Mouse (Mus musculus) forebrain, embryonic 14.5 days (tissue): Measurements from ENCODE around the gene Olfr1454. TPM values are rescaled to one million over a fixed set of nuclear protein-coding genes. Genes with fewer than 3 reads are reported as not detected.

ENCODE experiments used
- ATAC-seq: fragments of 200-750 bp; cut with Nextera tagmentation; 2 replicates; pipeline ENCODE4 v1.8.0; 2017; ENCODE audit warnings: mild to moderate bottlenecking, moderate library complexity
- DNase-seq: peaks from one replicate; pipeline ENCODE4 v3.0.0-alpha.2; 2015; ENCODE audit warnings: low spot score
- H3K27ac ChIP-seq: fragments of 300-500 bp; sonication (generic); 2 replicates; pipeline ENCODE4 v1.5.1; 2014; ENCODE audit warnings: low read depth, mild to moderate bottlenecking, control low read depth, low read length, moderate library complexity
- H3K27me3 ChIP-seq: fragments of 300-500 bp; sonication (generic); replicated peaks from 2 replicates; pipeline ENCODE4 v1.6.1; 2014; ENCODE audit warnings: low read length, control low read depth, mixed read lengths; ENCODE audit not compliant: control insufficient read depth, insufficient read depth
- H3K36me3 ChIP-seq: fragments of 300-500 bp; sonication (generic); 2 replicates; pipeline ENCODE4 v1.6.1; 2014; ENCODE audit warnings: low read length, control low read depth; ENCODE audit not compliant: control insufficient read depth, insufficient read depth
- H3K4me1 ChIP-seq: fragments of 300-500 bp; sonication (generic); 2 replicates; pipeline ENCODE4 v1.6.1; 2014; ENCODE audit warnings: antibody characterized with exemption, low read length, control low read depth; ENCODE audit not compliant: control insufficient read depth, insufficient read depth
- H3K4me2 ChIP-seq: fragments of 300-500 bp; sonication (generic); 2 replicates; pipeline ENCODE4 v1.6.1; 2014; ENCODE audit warnings: mild to moderate bottlenecking, control low read depth, low read length
- H3K4me3 ChIP-seq: fragments of 300-500 bp; sonication (generic); 2 replicates; pipeline ENCODE4 v1.5.1; 2014; ENCODE audit warnings: low read depth, low read length, control low read depth
- H3K9ac ChIP-seq: fragments of 300-500 bp; sonication (generic); 2 replicates; pipeline ENCODE4 v1.6.1; 2014; ENCODE audit warnings: mild to moderate bottlenecking, low read length, control low read depth, moderate library complexity
- H3K9me3 ChIP-seq: fragments of 300-500 bp; sonication (generic); replicated peaks from 2 replicates; pipeline ENCODE4 v1.6.1; 2016; ENCODE audit warnings: low read length, control low read depth, mixed read lengths; ENCODE audit not compliant: control insufficient read depth
- WGBS: fragments of 180-500 bp; shearing (Covaris S2); extraction: QIAGEN DNeasy Blood & Tissue Kit; methylation state at CpG from one replicate; pipeline ENCODE4 v1.1.7; 2014; 5-methylcytosine and 5-hydroxymethylcytosine counted together
- polyA plus RNA-seq: library from polyadenylated mRNA; unstranded; fragments of >200 nt; fragmentation: Nextera tagmentation; extraction: Ambion mirVana; gene quantifications from 2 replicates; pipeline ENCODE4 v1.2.1, GENCODE M21; 2014

The Olfr1454 gene
- polyA plus RNA-seq: not detected in 2 replicates

- ATAC-seq (no peak), DNase-seq (no peak)
- Histone ChIP-seq H3K27ac (no peak within 1 kb of the TSS), H3K9me3 (peaks cover 8% of the 10 kb centered on the region; the same call in 1 of the 2 replicates), H3K9ac (no peak within 1 kb of the TSS), H3K27me3 (no peaks in the 10 kb centered on the region), H3K4me2 (no peak within 1 kb of the TSS), H3K36me3 (no peaks in the 10 kb centered on the region), H3K4me3 (no peak within 1 kb of the TSS), H3K4me1 (no peaks in the 10 kb centered on the region)
- 72% methylated on average over 2 of the region's 2 CpGs for WGBS
Observed at GRCm38 (mm10) chr19:13060310-13060709, at the start of gene Olfr1454. Olfr1454 (plus strand) TSS chr19:13060610.

DNA sequence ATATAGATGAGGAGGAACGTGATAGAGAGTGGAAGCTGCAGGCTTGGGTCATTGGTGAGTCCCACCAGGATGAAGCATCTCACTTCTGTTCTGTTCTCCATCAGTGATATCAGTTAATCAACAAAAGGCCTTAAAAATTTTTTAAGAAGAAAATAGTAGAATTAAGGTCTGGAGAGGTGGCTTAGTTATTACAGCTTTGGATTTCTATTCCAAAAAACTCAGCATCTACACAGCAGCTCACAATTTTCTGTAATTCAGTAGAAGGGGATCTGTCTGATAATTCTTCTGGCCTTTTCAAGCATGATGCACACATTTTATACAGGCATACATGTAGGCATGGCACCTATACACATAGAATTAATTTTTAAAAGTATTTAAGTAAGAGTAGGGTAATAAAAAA, 32.2 kb upstream of the Olfr1454 start, which contains the start of gene Olfr1453:
Olfr1453 (minus strand) TSS at position 101 of the 400 bp plus-strand sequence.
- Histone ChIP-seq H3K4me1 (no peaks in the 10 kb centered on the region), H3K27ac (no peak within 1 kb of the TSS), H3K9me3 (no peaks in the 10 kb centered on the region), H3K27me3 (no peaks in the 10 kb centered on the region), H3K36me3 (no peaks in the 10 kb centered on the region), H3K9ac (no peak within 1 kb of the TSS), H3K4me2 (no peak within 1 kb of the TSS), H3K4me3 (no peak within 1 kb of the TSS)
- WGBS: 53% methylated on average over 1 of the region's 1 CpGs
- no peak for ATAC-seq
- DNase-seq: no peak

DNA sequence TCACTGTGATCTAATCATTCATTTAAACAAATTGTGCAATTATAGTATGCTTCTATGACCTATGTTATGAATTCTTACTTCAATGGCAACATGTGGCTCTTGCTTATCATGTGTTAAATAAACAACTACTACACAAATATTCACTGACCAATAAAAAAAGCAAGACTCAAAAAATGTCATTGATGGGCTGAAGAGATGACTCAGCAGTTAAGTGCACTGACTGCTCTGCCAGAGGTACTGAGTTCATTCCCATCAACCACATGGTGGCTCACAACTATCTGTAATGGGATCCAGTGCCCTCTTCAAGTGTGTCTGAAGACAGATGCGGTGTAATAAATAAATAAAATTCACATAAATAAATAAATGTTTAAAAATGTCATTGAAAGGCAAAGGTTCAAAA, 33.5 kb downstream of the Olfr1454 start:
- Histone ChIP-seq H3K27ac (no peak overlapping the region), H3K9ac (no peak overlapping the region), H3K36me3 (no peaks in the 10 kb centered on the region), H3K9me3 (peaks cover 6% of the 10 kb centered on the region; the same call in 1 of the 2 replicates), H3K4me2 (no peak overlapping the region), H3K4me3 (no peak overlapping the region), H3K4me1 (no peaks in the 10 kb centered on the region), H3K27me3 (no peaks in the 10 kb centered on the region)
- 91% methylated on average over 1 of the region's 1 CpGs for WGBS
- ATAC-seq (no peak), DNase-seq (no peak)

GRCm38 (mm10) chr19:13097791-13098190, 37.4 kb downstream of the Olfr1454 start, which contains the start of gene Olfr1457:
Olfr1457 (minus strand) TSS chr19:13097891.
- H3K27me3 ChIP-seq: no peaks in the 10 kb centered on the region
- H3K4me3 ChIP-seq: no peak within 1 kb of the TSS
- H3K27ac ChIP-seq: no peak within 1 kb of the TSS
- 0 out of 2 replicates have a peak, but pooled peaks cover 7% of the 10 kb centered on the region for H3K9me3 ChIP-seq
- no peak within 1 kb of the TSS for H3K9ac ChIP-seq
- DNase-seq (no peak), ATAC-seq (no peak)
- H3K36me3 ChIP-seq: no peaks in the 10 kb centered on the region
- whole genome bisulfite sequencing: 68% methylated on average over 2 of the region's 2 CpGs
- H3K4me1 ChIP-seq: no peaks in the 10 kb centered on the region
- no peak within 1 kb of the TSS for H3K4me2 ChIP-seq

DNA sequence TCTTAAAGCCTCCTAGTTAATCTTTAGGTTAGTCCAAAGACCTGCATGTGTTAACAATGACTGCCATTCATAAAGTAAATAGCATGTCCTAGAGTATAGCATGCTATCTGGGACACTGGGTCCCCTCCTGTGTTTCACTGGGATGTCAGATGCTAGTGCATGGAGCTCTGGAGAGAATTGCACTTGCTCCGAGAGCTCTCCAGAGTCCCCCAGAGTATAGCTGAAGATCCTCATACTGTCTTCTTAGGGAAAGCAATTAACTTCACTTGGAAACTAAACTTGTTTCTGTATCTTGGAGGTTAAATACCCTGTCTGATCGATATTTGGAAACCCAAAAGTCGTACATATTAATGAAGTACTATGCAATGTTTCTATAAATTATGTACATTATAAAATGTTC, 46.3 kb downstream of the Olfr1454 start, which contains the start of gene Olfr1458:
Olfr1458 (minus strand) TSS at position 101 of the 400 bp plus-strand sequence.
- peaks cover 10% of the 10 kb centered on the region; the same call in 1 of the 2 replicates for H3K9me3 ChIP-seq
- H3K27ac ChIP-seq: no peak within 1 kb of the TSS
- H3K4me1 ChIP-seq: no peaks in the 10 kb centered on the region
- no peaks in the 10 kb centered on the region for H3K27me3 ChIP-seq
- no peak within 1 kb of the TSS for H3K9ac ChIP-seq
- ATAC-seq (no peak), DNase-seq (no peak)
- no peak within 1 kb of the TSS for H3K4me2 ChIP-seq
- H3K36me3 ChIP-seq: no peaks in the 10 kb centered on the region
- 86% methylated on average over 3 of the region's 3 CpGs for WGBS
- H3K4me3 ChIP-seq: no peak within 1 kb of the TSS

Other genes with a start within 250 kb of the Olfr1454 start
- gene Gm5244, start 213.9 kb upstream of the Olfr1454 start, polyA plus RNA-seq: not detected in 2 replicates
- gene Olfr1444, start 203.3 kb upstream of the Olfr1454 start, polyA plus RNA-seq: not detected in 2 replicates
- gene Olfr1445, start 176.8 kb upstream of the Olfr1454 start, polyA plus RNA-seq: not detected in 2 replicates
- gene Olfr1446, start 167.1 kb upstream of the Olfr1454 start, polyA plus RNA-seq: not detected in 2 replicates
- gene Olfr1447, start 156.9 kb upstream of the Olfr1454 start, polyA plus RNA-seq: not detected in 2 replicates
- gene Olfr1448, start 136.2 kb upstream of the Olfr1454 start, polyA plus RNA-seq: not detected in 2 replicates
- gene Olfr1449, start 129.8 kb upstream of the Olfr1454 start, polyA plus RNA-seq: not detected in 2 replicates
- not detected in 2 replicates for gene Olfr1450, start 110.4 kb upstream of the Olfr1454 start, polyA plus RNA-seq
- gene Olfr1451, start 65.6 kb upstream of the Olfr1454 start, polyA plus RNA-seq: not detected in 2 replicates
- not detected in 2 replicates for gene Olfr1453, start 32.3 kb upstream of the Olfr1454 start, polyA plus RNA-seq
- gene Olfr1457, start 37.3 kb downstream of the Olfr1454 start, polyA plus RNA-seq: not detected in 2 replicates
- not detected in 2 replicates for gene Olfr1458, start 46.2 kb downstream of the Olfr1454 start, polyA plus RNA-seq
- gene Olfr1459, start 88.9 kb downstream of the Olfr1454 start, polyA plus RNA-seq: not detected in 2 replicates
- gene Olfr1461, start 102.4 kb downstream of the Olfr1454 start, polyA plus RNA-seq: not detected in 2 replicates
- not detected in 2 replicates for gene Olfr1462, start 125.1 kb downstream of the Olfr1454 start, polyA plus RNA-seq
- not detected in 2 replicates for gene Olfr1463, start 170.7 kb downstream of the Olfr1454 start, polyA plus RNA-seq